Mouse (Mus musculus) heart, embryonic 14.5 days (tissue): ENCODE measurements around the gene Rbm43. TPM values are rescaled to one million over a fixed set of nuclear protein-coding genes. Genes with fewer than 3 reads are reported as not detected.

ENCODE experiments used
- ATAC-seq: fragments of 200-750 bp; cut with Nextera tagmentation; 2 replicates; pipeline ENCODE4 v1.8.0; 2017; ENCODE audit warnings: low read depth, moderate TSS enrichment; ENCODE audit not compliant: insufficient number of reproducible peaks, insufficient read depth, low FRiP score
- H3K27ac ChIP-seq, 2 experiments: fragments of 200-500 bp in 1 of 2; fragments of 300-500 bp in 1 of 2; sonication (generic) in 1 of 2; replicated peaks in 1 of 2; 2 replicates each; pipeline ENCODE4 v1.5.1; 2012 to 2014; ENCODE audit warnings: low read depth in 2 of 2, low read length in 2 of 2, control low read depth in 1 of 2, mild to moderate bottlenecking in 1 of 2, mixed read lengths in 1 of 2; ENCODE audit not compliant: control insufficient read depth in 1 of 2, insufficient read depth in 1 of 2
- H3K27me3 ChIP-seq: fragments of 300-500 bp; sonication (generic); 2 replicates; pipeline ENCODE4 v1.6.1; 2014; ENCODE audit warnings: mild to moderate bottlenecking, low read length, control low read depth; ENCODE audit not compliant: control insufficient read depth, insufficient read depth
- H3K36me3 ChIP-seq: fragments of 300-500 bp; sonication (generic); 2 replicates; pipeline ENCODE4 v1.6.1; 2014; ENCODE audit warnings: mild to moderate bottlenecking, control low read depth, low read length, mixed read lengths; ENCODE audit not compliant: control insufficient read depth, insufficient read depth
- H3K4me1 ChIP-seq, 2 experiments: fragments of 200-500 bp in 1 of 2; fragments of 300-500 bp in 1 of 2; sonication (generic) in 1 of 2; 2 replicates each; pipeline ENCODE4 v1.6.1; 2012 to 2014; ENCODE audit warnings: low read length in 2 of 2, control low read depth in 1 of 2, mixed read lengths in 1 of 2; ENCODE audit not compliant: control insufficient read depth in 2 of 2, insufficient read depth in 2 of 2
- H3K4me2 ChIP-seq: fragments of 300-500 bp; sonication (generic); 2 replicates; pipeline ENCODE4 v1.6.1; 2014; ENCODE audit warnings: mild to moderate bottlenecking, low read length
- H3K4me3 ChIP-seq, 2 experiments: fragments of 200-500 bp in 1 of 2; fragments of 300-500 bp in 1 of 2; sonication (generic) in 1 of 2; 2 replicates each; pipeline ENCODE4 v1.5.1; 2012 to 2014; ENCODE audit warnings: low read length in 2 of 2, mild to moderate bottlenecking in 2 of 2, control low read depth in 1 of 2, low read depth in 1 of 2, moderate library complexity in 1 of 2; ENCODE audit not compliant: control insufficient read depth in 1 of 2, insufficient read depth in 1 of 2
- H3K9ac ChIP-seq: fragments of 300-500 bp; sonication (generic); 2 replicates; pipeline ENCODE4 v1.6.1; 2014; ENCODE audit warnings: mild to moderate bottlenecking, low read length
- H3K9me3 ChIP-seq: fragments of 300-500 bp; sonication (generic); 2 replicates; pipeline ENCODE4 v1.6.1; 2016; ENCODE audit warnings: low read length, control low read depth; ENCODE audit not compliant: control insufficient read depth
- WGBS: fragments of 180-500 bp; shearing (Covaris S2); extraction: QIAGEN DNeasy Blood & Tissue Kit; methylation state at CpG from one replicate; pipeline ENCODE4 v1.1.7; 2014; 5-methylcytosine and 5-hydroxymethylcytosine counted together
- polyA plus RNA-seq: library from polyadenylated mRNA; unstranded; fragments of >200 nt; fragmentation: Nextera tagmentation; extraction: Ambion mirVana; gene quantifications from 2 replicates; pipeline ENCODE4 v1.2.1, GENCODE M21; 2014

Rbm43 gene
- 13.6 and 13.8 TPM in 2 replicates for polyA plus RNA-seq

GRCm38 (mm10) chr2:51934574-51935334 lies at the start of gene Rbm43:
Rbm43 (minus strand) TSS chr2:51935163.
- peak within 1 kb of the TSS; percentile 75 for H3K9ac ChIP-seq
- ATAC-seq: peak; percentile 61; the same call in 1 of the 2 replicates

GRCm38 (mm10) chr2:51982288-51982687 lies 47.3 kb upstream of the Rbm43 start:
- H3K9ac ChIP-seq: peak overlapping the region; percentile 41; the same call in 1 of the 2 replicates
- peak overlapping the region; percentile 46 for H3K4me2 ChIP-seq
- peaks cover 0 to 3% of the 10 kb centered on the region in 2 experiments; a peak in 1 of 4 replicates for H3K4me1 ChIP-seq
- 46% methylated on average over 13 of the region's 13 CpGs for WGBS
- no peaks in the 10 kb centered on the region for H3K36me3 ChIP-seq
- 0 out of 4 replicates have a peak overlapping the region, but pooled peaks of 1 of the 2 experiments have one; percentile 41 for H3K27ac ChIP-seq
- no peaks in the 10 kb centered on the region for H3K27me3 ChIP-seq
- H3K9me3 ChIP-seq: peaks cover 5% of the 10 kb centered on the region; the same call in 1 of the 2 replicates
- ATAC-seq: no peak
- H3K4me3 ChIP-seq: no peak overlapping the region

More at GRCm38 (mm10) chr2:51934574-51935334, at the start of gene Rbm43:
- WGBS: under 1% methylated on average over 48 of the region's 48 CpGs
- Histone ChIP-seq H3K27ac (peak within 1 kb of the TSS; percentile 12 to 66), H3K4me1 (peaks cover 2 to 8% of the 10 kb centered on the region in 2 experiments; a peak in 1 of 4 replicates), H3K4me3 (peak within 1 kb of the TSS; percentile 54 to 77), H3K36me3 (0 out of 2 replicates have a peak, but pooled peaks cover 5% of the 10 kb centered on the region), H3K27me3 (no peaks in the 10 kb centered on the region), H3K4me2 (peak within 1 kb of the TSS; percentile 89), H3K9me3 (no peaks in the 10 kb centered on the region)

GRCm38 (mm10) chr2:51981630-51982029 lies 46.7 kb upstream of the Rbm43 start:
- Histone ChIP-seq H3K4me2 (peak overlapping the region; percentile 46), H3K9ac (no peak overlapping the region), H3K36me3 (no peaks in the 10 kb centered on the region), H3K9me3 (peaks cover 5% of the 10 kb centered on the region; the same call in 1 of the 2 replicates), H3K4me1 (peaks cover 0 to 3% of the 10 kb centered on the region in 2 experiments; a peak in 1 of 4 replicates), H3K4me3 (no peak overlapping the region), H3K27ac (peak overlapping the region; percentile 73 to 74), H3K27me3 (no peaks in the 10 kb centered on the region)
- WGBS: 52% methylated on average over 11 of the region's 11 CpGs
- peak; percentile 31; the same call in 1 of the 2 replicates for ATAC-seq

- H3K4me3 ChIP-seq: peak within 1 kb of the TSS; percentile 51 to 55
- H3K27me3 ChIP-seq: no peaks in the 10 kb centered on the region
- H3K27ac ChIP-seq: peak within 1 kb of the TSS; percentile 43 to 81
- peaks cover 6% of the 10 kb centered on the region; the same call in 1 of the 2 replicates for H3K9me3 ChIP-seq
- peak; percentile 75; the same call in 1 of the 2 replicates for ATAC-seq
- H3K4me2 ChIP-seq: peak within 1 kb of the TSS; percentile 58
- H3K4me1 ChIP-seq: peaks cover 0 to 3% of the 10 kb centered on the region in 2 experiments; a peak in 1 of 4 replicates
- peak within 1 kb of the TSS; percentile 75 for H3K9ac ChIP-seq
- 59% methylated on average over 9 of the region's 9 CpGs for WGBS
- H3K36me3 ChIP-seq: no peaks in the 10 kb centered on the region
These were observed 38.5 kb upstream of the Rbm43 start, which contains the start of gene Nmi for GRCm38 (mm10) chr2:51973410-51973968. Nmi (minus strand) TSS chr2:51973494.

GRCm38 (mm10) chr2:51972641-51973409 lies 37.9 kb upstream of the Rbm43 start:
- peak; percentile 67 for ATAC-seq
- 2% methylated on average over 40 of the region's 40 CpGs for WGBS
- peak overlapping the region; percentile 58 for H3K4me2 ChIP-seq

GRCm38 (mm10) chr2:51972142-51972541 lies 37.2 kb upstream of the Rbm43 start:
- H3K4me1 ChIP-seq: peaks cover 0 to 3% of the 10 kb centered on the region in 2 experiments; a peak in 1 of 4 replicates
- peak overlapping the region; percentile 51 to 55; a peak in 3 of 4 replicates for H3K4me3 ChIP-seq
- WGBS: 57% methylated on average over 5 of the region's 5 CpGs
- H3K27ac ChIP-seq: peak overlapping the region; percentile 44 to 81; a peak in 3 of 4 replicates
- H3K9me3 ChIP-seq: peaks cover 6% of the 10 kb centered on the region; the same call in 1 of the 2 replicates
- H3K4me2 ChIP-seq: peak overlapping the region; percentile 58
- no peak for ATAC-seq
- H3K36me3 ChIP-seq: no peaks in the 10 kb centered on the region
- H3K27me3 ChIP-seq: no peaks in the 10 kb centered on the region
- H3K9ac ChIP-seq: peak overlapping the region; percentile 75; the same call in 1 of the 2 replicates

More at GRCm38 (mm10) chr2:51972641-51973409, 37.9 kb upstream of the Rbm43 start:
- H3K4me3 ChIP-seq: peak overlapping the region; percentile 51 to 55
- H3K9me3 ChIP-seq: peaks cover 6% of the 10 kb centered on the region; the same call in 1 of the 2 replicates
- H3K9ac ChIP-seq: peak overlapping the region; percentile 75
- peaks cover 0 to 3% of the 10 kb centered on the region in 2 experiments; a peak in 1 of 4 replicates for H3K4me1 ChIP-seq
- no peaks in the 10 kb centered on the region for H3K27me3 ChIP-seq
- H3K27ac ChIP-seq: peak overlapping the region; percentile 43 to 81
- H3K36me3 ChIP-seq: no peaks in the 10 kb centered on the region
